Mouse (Mus musculus): Measurements from ENCODE around the gene 2200002D01Rik. TPM values are rescaled to one million over a fixed set of nuclear protein-coding genes. Genes with fewer than 3 reads are reported as not detected.

The 2200002D01Rik gene
- polyA plus RNA-seq, 1 experiment from 2014 or later = 1.5 TPM

GRCm38 (mm10) chr7:29257368-29257767 is 9.1 kb upstream of the 2200002D01Rik start:
- H3K4me1 ChIP-seq (ENCODE audit: control insufficient read depth, insufficient read depth, low read length) = 0 out of 2 replicates have a peak, but pooled peaks cover 7% of the 10 kb centered on the region

GRCm38 (mm10) chr7:29255875-29256274 is 7.6 kb upstream of the 2200002D01Rik start:
- Histone ChIP-seq H3K27me3 (ENCODE audit: control insufficient read depth, insufficient read depth, low read length) (no peaks in the 10 kb centered on the region), H3K4me2 (ENCODE audit: low read depth, low read length) (no peak overlapping the region), H3K27ac (replicated peaks; ENCODE audit: low read depth, low read length) (no peak overlapping the region), H3K9me3 (replicated peaks; ENCODE audit: control insufficient read depth, low read length) (no peaks in the 10 kb centered on the region), H3K4me3 (ENCODE audit: low read depth, low read length) (no peak overlapping the region), H3K36me3 (replicated peaks; ENCODE audit: control insufficient read depth, insufficient read depth, low read depth, low read length) (no peaks in the 10 kb centered on the region), H3K4me1 (ENCODE audit: control insufficient read depth, insufficient read depth, low read length) (0 out of 2 replicates have a peak, but pooled peaks cover 7% of the 10 kb centered on the region), H3K9ac (replicated peaks; ENCODE audit: low read length) (no peak overlapping the region)
- DNase-seq (ENCODE audit: low spot score) (no peak), ATAC-seq (replicated peaks; ENCODE audit: insufficient number of reproducible peaks, low FRiP score, low TSS enrichment, low read depth) (no peak)
- WGBS = 83% methylated on average over 4 of the region's 4 CpGs

More at GRCm38 (mm10) chr7:29257368-29257767, 9.1 kb upstream of the 2200002D01Rik start:
- H3K27me3 ChIP-seq (ENCODE audit: control insufficient read depth, insufficient read depth, low read length) = no peaks in the 10 kb centered on the region
- H3K4me2 ChIP-seq (ENCODE audit: low read depth, low read length) = no peak overlapping the region
- H3K36me3 ChIP-seq (replicated peaks; ENCODE audit: control insufficient read depth, insufficient read depth, low read depth, low read length) = no peaks in the 10 kb centered on the region
- no peak overlapping the region for H3K4me3 ChIP-seq (ENCODE audit: low read depth, low read length)
- H3K9ac ChIP-seq (replicated peaks; ENCODE audit: low read length) = no peak overlapping the region
- 86% methylated on average over 1 of the region's 1 CpGs for WGBS
- no peak for ATAC-seq (replicated peaks; ENCODE audit: insufficient number of reproducible peaks, low FRiP score, low TSS enrichment, low read depth)
- no peak overlapping the region for H3K27ac ChIP-seq (replicated peaks; ENCODE audit: low read depth, low read length)
- DNase-seq (ENCODE audit: low spot score) = no peak
- no peaks in the 10 kb centered on the region for H3K9me3 ChIP-seq (replicated peaks; ENCODE audit: control insufficient read depth, low read length)

- Histone ChIP-seq H3K4me1 (ENCODE audit: control insufficient read depth, insufficient read depth, low read length) (no peaks in the 10 kb centered on the region), H3K4me3 (ENCODE audit: low read depth, low read length) (no peak overlapping the region), H3K4me2 (ENCODE audit: low read depth, low read length) (no peak overlapping the region), H3K36me3 (replicated peaks; ENCODE audit: control insufficient read depth, insufficient read depth, low read depth, low read length) (no peaks in the 10 kb centered on the region), H3K27me3 (ENCODE audit: control insufficient read depth, insufficient read depth, low read length) (no peaks in the 10 kb centered on the region), H3K27ac (replicated peaks; ENCODE audit: low read depth, low read length) (no peak overlapping the region), H3K9ac (replicated peaks; ENCODE audit: low read length) (no peak overlapping the region), H3K9me3 (replicated peaks; ENCODE audit: control insufficient read depth, low read length) (no peaks in the 10 kb centered on the region)
- ATAC-seq (replicated peaks; ENCODE audit: insufficient number of reproducible peaks, low FRiP score, low TSS enrichment, low read depth) (no peak), DNase-seq (ENCODE audit: low spot score) (no peak)
- 45% methylated on average over 5 of the region's 5 CpGs for WGBS
These were observed 5.6 kb upstream of the 2200002D01Rik start for GRCm38 (mm10) chr7:29253842-29254241.

DNA sequence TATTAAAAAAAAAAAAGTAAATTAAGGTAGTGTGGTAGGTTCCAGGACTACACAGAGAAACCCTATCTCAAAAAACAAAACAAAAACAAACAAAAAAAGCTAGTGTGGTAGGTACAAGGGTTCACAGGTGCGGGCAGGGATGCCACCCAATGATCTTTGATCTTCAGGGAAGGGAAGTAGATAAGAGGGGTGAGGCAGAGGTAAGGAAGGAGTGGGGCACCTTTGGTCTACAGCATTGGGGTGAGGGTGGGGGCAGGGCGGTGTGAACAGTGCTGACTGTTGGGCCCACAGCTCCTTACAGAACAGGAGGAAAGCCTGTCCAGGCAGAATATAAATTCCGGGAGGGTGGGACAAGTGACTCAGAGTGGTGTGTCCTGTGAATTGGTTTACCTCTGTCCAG is 2.9 kb upstream of the 2200002D01Rik start:
- H3K9me3 ChIP-seq (replicated peaks; ENCODE audit: control insufficient read depth, low read length) = no peaks in the 10 kb centered on the region
- WGBS = 85% methylated on average over 3 of the region's 3 CpGs
- H3K27me3 ChIP-seq (ENCODE audit: control insufficient read depth, insufficient read depth, low read length) = no peaks in the 10 kb centered on the region

DNA sequence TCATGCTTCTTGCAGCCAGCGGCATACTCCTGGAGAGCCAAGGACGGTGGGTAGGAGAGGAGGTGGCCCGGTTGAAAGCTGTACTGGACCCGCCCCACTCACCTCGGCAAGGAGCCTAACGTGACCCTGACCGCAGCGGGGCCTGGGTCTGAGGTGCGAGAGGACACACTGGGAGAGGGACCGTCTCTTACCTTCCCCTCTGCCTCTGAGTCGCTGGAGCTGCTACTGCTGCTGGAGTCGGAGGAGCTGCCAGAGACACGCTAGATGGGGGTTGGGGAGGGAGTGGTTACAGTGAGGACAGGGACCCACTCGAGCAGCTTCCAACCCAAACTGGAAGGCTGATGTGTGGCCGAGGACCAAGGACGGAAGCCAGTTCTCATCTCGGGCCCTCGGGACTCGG is 560 bp downstream of the 2200002D01Rik start:
- H3K36me3 ChIP-seq (replicated peaks; ENCODE audit: control insufficient read depth, insufficient read depth, low read depth, low read length) = no peaks in the 10 kb centered on the region; the same call in 1 of the 2 replicates
- H3K4me1 ChIP-seq (ENCODE audit: control insufficient read depth, insufficient read depth, low read length) = no peaks in the 10 kb centered on the region
- H3K9ac ChIP-seq (replicated peaks; ENCODE audit: low read length) = peak overlapping the region; percentile 43; the same call in 1 of the 2 replicates
- ATAC-seq (replicated peaks; ENCODE audit: insufficient number of reproducible peaks, low FRiP score, low TSS enrichment, low read depth) (no peak), DNase-seq (ENCODE audit: low spot score) (no peak)
- no peaks in the 10 kb centered on the region for H3K27me3 ChIP-seq (ENCODE audit: control insufficient read depth, insufficient read depth, low read length)
- H3K9me3 ChIP-seq (replicated peaks; ENCODE audit: control insufficient read depth, low read length) = no peaks in the 10 kb centered on the region
- H3K4me2 ChIP-seq (ENCODE audit: low read depth, low read length) = peak overlapping the region; percentile 45
- 12% methylated on average over 19 of the region's 19 CpGs for WGBS
- peak overlapping the region; percentile 3; the same call in 1 of the 2 replicates for H3K4me3 ChIP-seq (ENCODE audit: low read depth, low read length)
- no peak overlapping the region for H3K27ac ChIP-seq (replicated peaks; ENCODE audit: low read depth, low read length)

More for the DNA sequence above, 2.9 kb upstream of the 2200002D01Rik start:
- H3K4me1 ChIP-seq (ENCODE audit: control insufficient read depth, insufficient read depth, low read length) = no peaks in the 10 kb centered on the region
- DNase-seq (ENCODE audit: low spot score) (no peak), ATAC-seq (replicated peaks; ENCODE audit: insufficient number of reproducible peaks, low FRiP score, low TSS enrichment, low read depth) (no peak)
- H3K4me2 ChIP-seq (ENCODE audit: low read depth, low read length) = no peak overlapping the region
- H3K36me3 ChIP-seq (replicated peaks; ENCODE audit: control insufficient read depth, insufficient read depth, low read depth, low read length) = no peaks in the 10 kb centered on the region
- no peak overlapping the region for H3K4me3 ChIP-seq (ENCODE audit: low read depth, low read length)
- H3K9ac ChIP-seq (replicated peaks; ENCODE audit: low read length) = no peak overlapping the region
- no peak overlapping the region for H3K27ac ChIP-seq (replicated peaks; ENCODE audit: low read depth, low read length)

- no peaks in the 10 kb centered on the region for H3K4me1 ChIP-seq (ENCODE audit: control insufficient read depth, insufficient read depth, low read length)
- H3K9me3 ChIP-seq (replicated peaks; ENCODE audit: control insufficient read depth, low read length) = no peaks in the 10 kb centered on the region
- peak overlapping the region; percentile 45 for H3K4me2 ChIP-seq (ENCODE audit: low read depth, low read length)
- H3K27ac ChIP-seq (replicated peaks; ENCODE audit: low read depth, low read length) = no peak overlapping the region
- WGBS = 24% methylated on average over 16 of the region's 16 CpGs
- H3K27me3 ChIP-seq (ENCODE audit: control insufficient read depth, insufficient read depth, low read length) = no peaks in the 10 kb centered on the region
- ATAC-seq (replicated peaks; ENCODE audit: insufficient number of reproducible peaks, low FRiP score, low TSS enrichment, low read depth) (no peak), DNase-seq (ENCODE audit: low spot score) (peak; percentile 81)
- peak overlapping the region; percentile 3; the same call in 1 of the 2 replicates for H3K4me3 ChIP-seq (ENCODE audit: low read depth, low read length)
- H3K9ac ChIP-seq (replicated peaks; ENCODE audit: low read length) = no peak overlapping the region
- H3K36me3 ChIP-seq (replicated peaks; ENCODE audit: control insufficient read depth, insufficient read depth, low read depth, low read length) = no peaks in the 10 kb centered on the region; the same call in 1 of the 2 replicates
These were observed 959 bp downstream of the 2200002D01Rik start for GRCm38 (mm10) chr7:29247314-29247700.

DNA sequence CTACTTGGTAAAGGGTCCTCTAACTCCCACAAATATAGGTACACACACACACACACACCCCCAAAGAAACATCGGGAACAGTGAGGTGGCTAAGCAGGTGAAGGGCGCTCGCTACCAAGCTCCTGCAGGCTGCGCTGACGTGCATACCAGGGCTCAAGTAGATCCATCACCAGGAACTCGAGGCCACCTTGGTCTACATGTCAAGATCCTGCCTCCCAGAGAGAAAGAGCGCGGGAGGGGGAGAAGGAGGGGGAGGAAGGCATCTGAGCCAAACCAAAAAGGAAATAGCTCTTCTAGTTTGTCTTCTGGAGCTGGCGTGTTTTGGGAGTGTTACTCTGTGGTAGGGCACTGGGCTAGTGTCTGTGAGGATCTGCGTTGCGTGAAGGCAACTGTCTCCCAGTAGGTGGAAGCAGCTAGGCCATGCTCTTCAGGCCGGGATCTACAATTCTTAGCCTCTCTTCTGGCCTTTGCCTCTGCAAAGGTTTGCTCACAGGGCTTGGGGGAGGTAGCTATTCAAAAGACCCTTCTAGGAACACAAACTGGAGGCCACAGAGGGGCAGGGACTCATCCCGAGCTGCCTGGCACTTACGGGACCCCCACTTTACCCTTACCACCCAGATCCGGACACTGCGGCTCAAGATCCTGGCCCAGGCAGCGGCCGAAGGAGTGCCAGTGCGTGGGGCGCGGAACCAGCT is 1.5 kb downstream of the 2200002D01Rik start:
- DNase-seq (ENCODE audit: low spot score) = no peak
- Histone ChIP-seq H3K4me3 (ENCODE audit: low read depth, low read length) (no peak overlapping the region), H3K4me2 (ENCODE audit: low read depth, low read length) (no peak overlapping the region), H3K36me3 (replicated peaks; ENCODE audit: control insufficient read depth, insufficient read depth, low read depth, low read length) (no peaks in the 10 kb centered on the region; the same call in 1 of the 2 replicates), H3K27me3 (ENCODE audit: control insufficient read depth, insufficient read depth, low read length) (no peaks in the 10 kb centered on the region), H3K9ac (replicated peaks; ENCODE audit: low read length) (no peak overlapping the region), H3K27ac (replicated peaks; ENCODE audit: low read depth, low read length) (no peak overlapping the region), H3K4me1 (ENCODE audit: control insufficient read depth, insufficient read depth, low read length) (no peaks in the 10 kb centered on the region), H3K9me3 (replicated peaks; ENCODE audit: control insufficient read depth, low read length) (no peaks in the 10 kb centered on the region)
- ATAC-seq (replicated peaks; ENCODE audit: insufficient number of reproducible peaks, low FRiP score, low TSS enrichment, low read depth) = no peak
- 88% methylated on average over 21 of the region's 21 CpGs for WGBS

- Histone ChIP-seq H3K4me2 (ENCODE audit: low read depth, low read length) (no peak overlapping the region), H3K36me3 (replicated peaks; ENCODE audit: control insufficient read depth, insufficient read depth, low read depth, low read length) (no peaks in the 10 kb centered on the region; the same call in 1 of the 2 replicates), H3K4me3 (ENCODE audit: low read depth, low read length) (no peak overlapping the region), H3K27me3 (ENCODE audit: control insufficient read depth, insufficient read depth, low read length) (no peaks in the 10 kb centered on the region), H3K27ac (replicated peaks; ENCODE audit: low read depth, low read length) (no peak overlapping the region), H3K4me1 (ENCODE audit: control insufficient read depth, insufficient read depth, low read length) (no peaks in the 10 kb centered on the region), H3K9me3 (replicated peaks; ENCODE audit: control insufficient read depth, low read length) (no peaks in the 10 kb centered on the region), H3K9ac (replicated peaks; ENCODE audit: low read length) (no peak overlapping the region)
- 91% methylated on average over 5 of the region's 5 CpGs for WGBS
- DNase-seq (ENCODE audit: low spot score) = no peak
- ATAC-seq (replicated peaks; ENCODE audit: insufficient number of reproducible peaks, low FRiP score, low TSS enrichment, low read depth) = no peak
These were observed 2.3 kb downstream of the 2200002D01Rik start for GRCm38 (mm10) chr7:29246015-29246414.

All from embryonic facial prominence, embryonic 11.5 days (tissue).